Mouse (Mus musculus): ENCODE data around the gene Psmb5. TPM values are rescaled to one million over a fixed set of nuclear protein-coding genes. Genes with fewer than 3 reads are reported as not detected.

Psmb5 gene
- polyA plus RNA-seq, 1 experiment from 2014 or later: 370 TPM

GRCm38 (mm10) chr14:54568694-54569414, 49.0 kb downstream of the Psmb5 start:
- no peak overlapping the region for H3K27ac ChIP-seq
- no peaks in the 10 kb centered on the region for H3K9me3 ChIP-seq
- peaks cover 24% of the 10 kb centered on the region for H3K36me3 ChIP-seq
- ATAC-seq (ENCODE audit: insufficient read depth, low FRiP score, low read depth): no peak
- H3K4me2 ChIP-seq: no peak overlapping the region
- H3K27me3 ChIP-seq (replicated peaks): no peaks in the 10 kb centered on the region
- peaks cover 23% of the 10 kb centered on the region for H3K4me1 ChIP-seq
- H3K4me3 ChIP-seq (replicated peaks): no peak overlapping the region
- 72% methylated on average over 15 of the region's 15 CpGs for WGBS
- H3K9ac ChIP-seq: no peak overlapping the region

MicroRNAs within 50 kb of the gene (microRNA counts, 519-probe panel; counts per million panel counts)
- not detected for microRNA mmu-miR-686

Small RNA genes within 50 kb of the gene (microRNA-seq; reads per million reads assigned to microRNA genes)
- gene Mir686: not detected
- gene Mir6948: not detected

Other genes with a start within 250 kb of the Psmb5 start
- gene Slc7a7, start 200.2 kb downstream of the Psmb5 start, polyA plus RNA-seq (2015; fragmentation: Nextera tagmentation; extraction: Ambion mirVana): 17.0 and 19.9 TPM in 2 replicates
- gene Mrpl52, start 191.1 kb downstream of the Psmb5 start, polyA plus RNA-seq (2015; fragmentation: Nextera tagmentation; extraction: Ambion mirVana): 273 and 275 TPM in 2 replicates
- gene Mmp14, start 186.4 kb downstream of the Psmb5 start, polyA plus RNA-seq (2015; fragmentation: Nextera tagmentation; extraction: Ambion mirVana): 126 and 139 TPM in 2 replicates
- 49.6 and 51.9 TPM in 2 replicates for gene Lrp10, start 153.9 kb downstream of the Psmb5 start, polyA plus RNA-seq (2015; fragmentation: Nextera tagmentation; extraction: Ambion mirVana)
- 1.6 and 2.3 TPM in 2 replicates for gene Rem2, start 141.9 kb downstream of the Psmb5 start, polyA plus RNA-seq (2015; fragmentation: Nextera tagmentation; extraction: Ambion mirVana)
- 66.6 and 71.7 TPM in 2 replicates for gene Prmt5, start 100.5 kb downstream of the Psmb5 start, polyA plus RNA-seq (2015; fragmentation: Nextera tagmentation; extraction: Ambion mirVana)
- gene Haus4, start 63.4 kb downstream of the Psmb5 start, polyA plus RNA-seq (2015; fragmentation: Nextera tagmentation; extraction: Ambion mirVana): 48.3 and 49.3 TPM in 2 replicates
- 30.8 and 32.0 TPM in 2 replicates for gene Ajuba, start 40.5 kb downstream of the Psmb5 start, polyA plus RNA-seq (2015; fragmentation: Nextera tagmentation; extraction: Ambion mirVana)
- gene 4931414P19Rik, start 12.0 kb downstream of the Psmb5 start, polyA plus RNA-seq (2015; fragmentation: Nextera tagmentation; extraction: Ambion mirVana): 6.7 and 8.3 TPM in 2 replicates
- 0.03 TPM in 2 replicates for gene Psmb11, start 3.4 kb upstream of the Psmb5 start, polyA plus RNA-seq (2015; fragmentation: Nextera tagmentation; extraction: Ambion mirVana)
- not detected in 2 replicates for gene Gm17606, start 22.9 kb upstream of the Psmb5 start, polyA plus RNA-seq (2015; fragmentation: Nextera tagmentation; extraction: Ambion mirVana)
- 3.7 and 4.5 TPM in 2 replicates for gene Cdh24, start 23.3 kb upstream of the Psmb5 start, polyA plus RNA-seq (2015; fragmentation: Nextera tagmentation; extraction: Ambion mirVana)
- gene 1700123O20Rik, start 68.2 kb upstream of the Psmb5 start, polyA plus RNA-seq (2015; fragmentation: Nextera tagmentation; extraction: Ambion mirVana): 79.3 and 84.8 TPM in 2 replicates
- 111 and 116 TPM in 2 replicates for gene Acin1, start 68.9 kb upstream of the Psmb5 start, polyA plus RNA-seq (2015; fragmentation: Nextera tagmentation; extraction: Ambion mirVana)
- gene Gm29776, start 80.8 kb upstream of the Psmb5 start, polyA plus RNA-seq (2015; fragmentation: Nextera tagmentation; extraction: Ambion mirVana): 0.05 and 0.15 TPM in 2 replicates
- gene Cebpe, start 94.2 kb upstream of the Psmb5 start, polyA plus RNA-seq (2015; fragmentation: Nextera tagmentation; extraction: Ambion mirVana): 1.3 and 1.5 TPM in 2 replicates
- gene Slc7a8, start 163.9 kb upstream of the Psmb5 start, polyA plus RNA-seq (2015; fragmentation: Nextera tagmentation; extraction: Ambion mirVana): 8.1 and 12.8 TPM in 2 replicates
- 0.18 TPM in 1 of 2 replicates, not detected in the other for gene Rnf212b, start 196.1 kb upstream of the Psmb5 start, polyA plus RNA-seq (2015; fragmentation: Nextera tagmentation; extraction: Ambion mirVana)